Mouse (Mus musculus) NIH3T3 (cell line): Measurements from ENCODE around the gene Prr7.

ENCODE experiments used
- DNase-seq: peaks from one replicate; pipeline ENCODE4 v3.0.0-alpha.2; 2012; ENCODE audit warnings: low read depth

The Prr7 gene

GRCm38 (mm10) chr13:55507877-55508276 lies 43.8 kb downstream of the Prr7 start:
- DNase-seq: no peak

GRCm38 (mm10) chr13:55508531-55508930 lies 44.5 kb downstream of the Prr7 start:
- DNase-seq: no peak

GRCm38 (mm10) chr13:55510332-55510667 lies 46.2 kb downstream of the Prr7 start:
- no peak for DNase-seq

GRCm38 (mm10) chr13:55510668-55511491 lies 46.8 kb downstream of the Prr7 start:
- peak; percentile 96 for DNase-seq

GRCm38 (mm10) chr13:55511492-55511861 lies 47.4 kb downstream of the Prr7 start:
- peak; percentile 51 for DNase-seq

GRCm38 (mm10) chr13:55512379-55513031 lies 48.4 kb downstream of the Prr7 start:
- peak; percentile 81 for DNase-seq

- peak; percentile 91 for DNase-seq
Observed at GRCm38 (mm10) chr13:55513111-55513748, 49.2 kb downstream of the Prr7 start, which contains the start of gene Pdlim7. Gene Pdlim7, minus strand, starts transcription at chr13:55513676.

GRCm38 (mm10) chr13:55513828-55514227 lies 49.8 kb downstream of the Prr7 start:
- DNase-seq: no peak

- peak; percentile 91 for DNase-seq
Observed at GRCm38 (mm10) chr13:55516955-55517354, 52.9 kb downstream of the Prr7 start.

- DNase-seq: no peak
Observed at GRCm38 (mm10) chr13:55519606-55520005, 55.5 kb downstream of the Prr7 start.

GRCm38 (mm10) chr13:55522730-55523129 lies 58.7 kb downstream of the Prr7 start:
- no peak for DNase-seq
